Mouse (Mus musculus): ENCODE measurements at regions not wholly inside any gene's neighbourhood (a gene's known extent, or its start where the extent isn't known, plus 50 kb on each side); places are given as distances from the start of the nearest gene placed in this dataset.

GRCm38 (mm10) chrX:99690971-99691370 is 129.8 kb upstream of the Tmem28 start:
- TF ChIP-seq CTCF (IDR thresholded peaks at IDR 0.05; ENCODE audit: control insufficient read depth, insufficient read depth, low read length) (no peak), POLR2A (IDR thresholded peaks at IDR 0.05; ENCODE audit: borderline replicate concordance, control insufficient read depth, low read depth, low read length) (no peak)

Data from bone marrow, adult 2 months (tissue).